Mouse (Mus musculus): ENCODE results near the gene Raet1e.
"Not testable (repeated sequence)": the region's sequence is repeated elsewhere in the genome, so short reads cannot be mapped to it uniquely, and the experiment has no call there.

Raet1e gene

GRCm38 (mm10) chr10:22158310-22158999 is at the start of gene Raet1e, which contains the start of gene H60b:
Raet1e (plus strand) TSS chr10:22158569.
H60b (plus strand) TSS chr10:22158586.
- not testable (repeated sequence) for DNase-seq

GRCm38 (mm10) chr10:22140665-22141280 is 17.6 kb upstream of the Raet1e start:
- peak; percentile 31 for DNase-seq

DNA sequence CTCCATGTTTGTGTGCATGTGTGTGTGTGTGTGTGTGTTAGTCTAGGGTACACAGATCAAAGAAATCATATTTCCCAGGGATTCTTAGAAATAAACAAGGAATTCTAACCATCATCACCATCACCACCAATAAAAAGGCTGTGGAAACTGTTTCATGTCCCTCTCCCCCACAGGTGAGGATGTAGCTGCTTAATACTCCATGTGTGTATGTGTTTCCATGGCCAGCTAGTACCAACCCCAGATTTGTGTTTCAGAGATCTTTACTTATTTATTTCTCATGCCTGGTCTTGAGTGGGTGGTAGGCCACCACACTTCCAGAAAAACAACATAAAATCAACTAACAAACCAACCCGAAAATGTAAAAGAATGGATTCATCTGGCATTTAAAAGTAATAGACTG is 16.2 kb upstream of the Raet1e start:
- DNase-seq = not testable (repeated sequence)

DNA sequence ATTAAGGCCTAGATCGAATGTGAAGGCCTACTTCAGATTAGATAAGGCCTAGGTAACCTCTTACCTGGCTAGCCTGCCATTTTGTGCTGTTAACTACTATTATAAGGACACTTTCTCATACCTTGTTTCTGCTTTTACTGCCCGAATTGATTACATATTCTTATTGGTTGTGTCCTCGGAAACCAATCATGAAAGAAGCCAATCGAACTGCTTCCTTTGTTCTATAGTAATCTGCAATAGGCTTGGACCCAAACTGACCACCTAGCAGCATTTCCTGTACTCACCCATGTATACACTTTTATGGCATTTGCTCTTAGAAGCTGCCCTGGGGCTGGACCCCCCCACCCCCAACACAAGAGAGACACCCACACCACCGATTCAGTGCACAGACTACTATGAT is 15.4 kb upstream of the Raet1e start:
- no peak for DNase-seq

GRCm38 (mm10) chr10:22148441-22149072 is 9.8 kb upstream of the Raet1e start:
- peak; percentile 31 for DNase-seq

GRCm38 (mm10) chr10:22149073-22149690 is 9.2 kb upstream of the Raet1e start, which contains the start of gene E030030I06Rik:
E030030I06Rik (minus strand) TSS chr10:22149270.
- DNase-seq = no peak

- DNase-seq = no peak
These were observed 8.5 kb upstream of the Raet1e start for GRCm38 (mm10) chr10:22149691-22150465.

- no peak for DNase-seq
These were observed 7.8 kb upstream of the Raet1e start for GRCm38 (mm10) chr10:22150593-22150992.

- not testable (repeated sequence) for DNase-seq
These were observed 7.1 kb upstream of the Raet1e start for GRCm38 (mm10) chr10:22151056-22151862.

DNA sequence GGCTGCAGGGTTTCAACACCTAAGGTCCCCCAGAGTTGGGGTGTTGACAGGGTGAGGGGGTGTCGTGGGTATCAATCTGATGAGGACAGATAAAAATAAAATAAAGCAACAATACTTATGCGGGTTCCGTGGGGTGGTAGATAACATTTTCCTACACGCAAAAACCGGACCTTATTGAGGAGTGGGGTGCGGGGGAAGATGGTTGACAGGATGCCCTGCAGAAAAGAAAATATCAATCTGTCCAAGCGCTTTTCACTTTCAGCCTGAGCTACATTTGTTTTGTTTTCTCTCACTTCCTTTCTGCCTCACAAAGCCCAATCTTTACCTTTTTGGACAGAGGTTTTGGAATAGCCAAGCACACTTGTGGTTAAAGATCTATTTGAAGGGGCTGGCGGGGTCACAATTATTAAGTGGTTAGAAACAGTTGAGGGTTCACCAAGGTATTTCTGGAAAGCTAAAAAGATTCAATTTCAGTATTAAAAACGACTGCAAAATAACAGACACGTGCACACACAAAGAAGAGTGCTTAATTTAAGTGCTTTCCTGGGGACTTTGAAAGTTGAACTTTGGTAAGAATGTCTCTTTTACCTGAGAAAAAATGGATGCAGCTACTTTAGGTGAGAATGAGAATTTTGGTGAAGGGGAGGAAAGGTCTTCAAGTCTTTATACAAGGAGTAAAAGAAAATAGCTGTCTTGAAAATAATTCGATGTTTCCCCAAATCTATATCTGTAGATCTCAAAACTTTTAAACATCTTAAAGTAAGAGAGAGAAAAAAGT is 6.3 kb upstream of the Raet1e start:
- DNase-seq = not testable (repeated sequence)

DNA sequence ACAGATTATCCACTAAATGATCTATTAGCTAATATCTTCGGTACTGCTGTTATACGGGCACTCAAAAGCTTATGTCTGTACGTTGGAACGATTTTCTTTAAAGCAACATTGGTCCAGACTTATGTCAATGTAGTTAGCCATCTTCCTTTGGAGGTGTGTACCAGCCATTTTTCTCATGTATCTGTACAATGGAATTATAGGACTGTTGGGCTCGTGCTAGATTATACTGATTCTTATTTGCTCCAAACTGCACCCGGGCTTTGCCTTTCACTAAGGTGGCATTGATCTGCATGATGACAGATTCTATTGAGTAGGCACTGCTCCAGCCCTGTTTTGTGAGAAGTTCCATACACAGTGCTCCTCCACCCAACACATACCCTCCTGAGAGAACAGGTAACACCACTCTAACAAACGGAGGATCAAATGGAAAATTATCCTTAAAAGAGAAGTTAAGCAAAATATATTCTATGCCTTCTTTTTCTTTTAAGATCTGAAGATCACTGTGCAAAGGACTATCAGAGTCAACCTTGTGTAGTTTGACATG is 5.2 kb upstream of the Raet1e start:
- not testable (repeated sequence) for DNase-seq

- DNase-seq = not testable (repeated sequence)
These were observed 4.2 kb upstream of the Raet1e start for GRCm38 (mm10) chr10:22154127-22154526.

DNA sequence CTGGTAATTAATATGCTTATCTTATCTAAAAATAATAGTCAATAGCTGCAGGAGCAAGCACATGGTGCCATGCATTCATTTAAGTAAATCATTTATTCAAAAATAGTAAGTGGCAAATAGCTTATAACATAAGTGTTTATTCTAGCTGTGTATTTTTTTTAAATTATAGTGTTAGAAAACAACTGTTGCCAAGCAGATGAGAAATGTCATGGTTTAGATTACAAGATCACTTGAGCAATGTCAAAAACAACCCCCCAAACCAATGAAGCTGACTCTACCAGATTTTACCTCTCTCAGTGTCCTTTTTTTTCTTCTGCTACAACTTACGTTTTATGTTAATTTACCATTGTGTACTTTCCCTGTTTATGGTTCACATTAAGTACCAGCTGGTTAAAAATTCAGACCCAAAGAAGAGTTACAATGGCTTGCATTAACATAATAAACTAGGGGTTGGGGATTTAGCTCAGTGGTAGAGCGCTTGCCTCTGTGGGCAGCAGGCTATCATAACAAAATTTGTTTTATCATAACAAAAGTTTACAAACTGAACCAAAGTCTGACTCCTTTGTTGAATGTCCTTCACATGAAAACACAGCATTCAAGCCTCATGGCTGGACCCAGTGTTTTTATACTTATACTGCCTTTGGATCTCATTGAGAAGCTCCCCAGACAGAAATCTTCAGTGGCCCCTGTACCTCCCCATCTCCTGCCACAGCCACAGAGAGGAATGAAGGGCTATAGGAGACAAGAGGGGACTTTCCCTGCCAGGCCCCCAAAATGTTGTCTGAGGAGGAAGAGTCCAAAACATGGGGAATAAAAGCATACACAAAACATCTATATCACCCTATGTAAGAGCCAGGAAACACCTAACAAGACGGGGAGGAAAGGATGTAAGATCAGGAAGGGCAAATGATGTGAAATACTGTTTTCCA is 3.2 kb upstream of the Raet1e start:
- DNase-seq = no peak

GRCm38 (mm10) chr10:22159131-22159561 is 777 bp downstream of the Raet1e start:
- no peak for DNase-seq

DNA sequence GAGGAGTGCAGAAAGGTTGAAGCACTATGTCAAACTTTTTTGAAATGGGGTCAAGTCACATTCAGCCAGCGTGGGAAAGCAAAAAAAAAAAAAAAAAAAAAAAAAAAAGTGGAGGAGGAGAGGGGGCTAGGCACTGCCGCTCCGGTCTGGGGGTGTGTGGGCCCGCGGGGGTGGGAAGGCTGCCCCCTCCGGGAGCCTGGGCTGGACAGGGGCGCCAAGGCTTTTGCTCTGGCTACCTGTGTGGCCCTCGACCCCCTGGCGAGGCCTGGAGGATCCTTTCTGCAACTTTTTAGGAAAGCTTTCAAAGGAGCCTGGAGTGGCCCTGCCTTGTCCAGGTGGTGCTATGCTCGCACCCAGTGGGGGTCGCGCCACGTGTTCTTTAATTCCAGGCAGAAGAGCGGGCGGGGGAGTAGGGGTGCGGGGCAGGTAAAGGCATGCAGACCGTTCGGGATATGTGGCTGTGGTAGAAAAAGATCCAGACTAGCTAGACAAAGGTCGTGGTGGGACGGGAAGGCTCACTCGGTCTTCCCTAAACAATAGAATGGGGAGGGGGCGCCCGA is 1.3 kb downstream of the Raet1e start:
- DNase-seq = no peak

GRCm38 (mm10) chr10:22163279-22163678 is 4.9 kb downstream of the Raet1e start:
- DNase-seq = not testable (repeated sequence)

DNA sequence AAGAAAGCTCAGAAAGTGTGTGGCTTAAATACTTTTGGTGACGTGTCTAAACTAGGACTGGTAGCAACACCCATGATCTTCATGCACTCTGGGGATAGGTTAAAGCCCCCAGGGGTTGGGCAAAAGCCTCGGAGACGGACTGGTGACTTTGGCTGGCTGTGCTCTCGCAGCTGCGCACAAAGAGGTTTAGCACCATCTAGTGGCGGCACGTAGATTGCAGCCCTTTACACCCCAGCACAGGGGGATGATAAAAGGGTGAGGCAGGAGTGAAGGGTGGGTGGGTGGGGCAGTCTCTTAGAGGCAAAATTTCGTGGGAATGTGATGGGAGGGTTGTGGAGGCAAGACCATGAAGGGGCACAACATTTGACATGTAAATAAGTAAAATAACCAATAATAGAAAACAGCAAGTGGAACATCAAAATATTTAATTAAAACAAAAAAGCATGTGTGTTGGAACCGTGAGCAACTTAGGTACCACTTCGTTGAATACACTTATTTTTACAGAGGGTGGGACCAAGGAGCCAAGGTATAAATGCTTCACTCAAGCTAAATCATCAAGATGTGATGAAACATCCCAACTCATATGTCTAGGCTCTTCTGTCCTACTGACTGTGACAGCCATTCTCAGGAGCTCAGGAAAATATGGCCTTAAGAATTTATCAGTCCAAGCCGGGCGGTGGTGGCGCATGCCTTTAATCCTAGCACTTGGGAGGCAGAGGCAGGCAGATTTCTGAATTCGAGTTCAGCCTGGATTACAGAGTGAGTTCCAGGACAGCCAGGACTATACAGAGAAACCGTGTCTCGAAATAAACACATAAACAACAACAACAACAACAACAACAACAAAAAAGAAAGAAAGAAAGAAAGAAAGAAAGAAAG is 5.6 kb downstream of the Raet1e start:
- DNase-seq = peak; percentile 43
